In the genomic region with DNA sequence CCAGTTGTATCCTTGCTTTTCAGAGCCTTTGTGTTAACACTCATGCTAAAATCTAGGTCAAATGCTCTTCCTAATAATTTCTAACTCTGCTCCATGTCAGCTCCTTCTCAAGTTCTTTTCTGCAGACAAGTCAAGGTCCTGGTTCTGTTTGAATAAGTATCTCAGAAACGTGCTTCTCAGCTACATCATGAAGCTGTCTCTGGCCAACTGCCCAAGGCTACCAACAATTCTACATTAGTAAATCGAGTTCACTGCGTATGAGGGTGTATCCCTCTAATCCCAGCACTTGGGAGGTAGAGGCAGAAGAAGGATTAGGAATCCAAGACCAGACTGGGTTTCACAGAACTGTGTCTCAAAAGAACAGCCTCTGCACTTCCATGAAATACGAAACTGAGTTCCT, we compare ENCODE assay signal across 6 mouse cellular contexts.
"Had no signal": no experiment of that assay in that cellular context is flagged by ENCODE, and none has a peak within 500 bp of the region (broad histone marks: within the 10 kb centered on the region; RNA-seq: fewer than 3 reads in every experiment).

No protein-coding gene starts in this region.

- DNase-seq: lung, adult 2 months; lung, postnatal 14 days; lung, postnatal 36 days; right cerebral cortex, postnatal 14 days; thymus, postnatal 14 days; thymus, postnatal 36 days had no signal
